Mouse (Mus musculus) WW6 (cell line): ENCODE measurements around the gene Pde4d.

Experiments
- DNase-seq: peaks from one replicate; pipeline ENCODE4 v3.0.0-alpha.2; 2013; ENCODE audit warnings: low read depth, low spot score

The Pde4d gene

DNA sequence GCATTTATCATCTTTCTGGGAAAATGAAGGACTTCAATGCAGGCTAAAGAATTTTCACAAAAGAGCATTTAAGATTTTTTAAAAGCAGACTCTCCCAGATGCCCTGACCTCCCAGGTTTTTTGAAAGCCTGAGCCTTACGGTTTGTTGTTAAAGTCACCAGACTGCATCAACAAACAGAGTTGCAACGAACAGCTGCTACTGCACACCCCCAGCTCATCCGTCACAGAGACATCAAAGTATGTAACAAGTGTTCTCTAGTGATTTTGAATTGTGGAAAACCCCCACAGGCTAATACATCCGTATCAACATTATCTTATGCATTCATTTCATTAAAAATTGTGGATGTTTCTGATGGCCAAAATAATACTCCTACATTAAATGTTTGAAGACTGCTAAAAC lies 841.2 kb downstream of the Pde4d start:
- no peak for DNase-seq

GRCm38 (mm10) chr13:109293011-109293410 lies 843.3 kb downstream of the Pde4d start:
- DNase-seq, result no peak

- DNase-seq, result no peak
These were observed 846.7 kb downstream of the Pde4d start for GRCm38 (mm10) chr13:109296347-109297037.

GRCm38 (mm10) chr13:109298852-109299251 lies 849.1 kb downstream of the Pde4d start:
- DNase-seq, result no peak

- DNase-seq, result no peak
These were observed 849.9 kb downstream of the Pde4d start for GRCm38 (mm10) chr13:109299511-109300250.

DNA sequence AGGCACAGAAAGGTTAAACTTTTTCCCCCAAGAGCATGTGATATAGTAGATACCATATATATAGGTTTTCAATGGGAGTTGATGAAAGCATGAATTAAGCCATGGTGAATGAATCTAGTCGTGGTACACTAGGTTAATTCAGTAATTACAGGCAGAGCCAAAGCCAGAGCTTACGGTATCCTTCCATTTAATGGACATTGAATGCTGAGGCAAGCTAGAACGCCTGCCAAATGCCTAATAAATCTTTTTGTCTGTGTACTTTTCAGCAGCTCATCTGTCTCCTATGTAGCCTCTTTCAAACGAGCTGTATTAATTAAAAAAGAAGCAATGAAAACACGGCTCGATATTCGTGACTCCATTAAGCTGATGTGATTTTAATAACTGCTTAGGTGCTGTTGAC lies 862.8 kb downstream of the Pde4d start:
- DNase-seq, result no peak

GRCm38 (mm10) chr13:109315608-109316007 lies 865.9 kb downstream of the Pde4d start:
- DNase-seq, result no peak

GRCm38 (mm10) chr13:109317644-109318043 lies 867.9 kb downstream of the Pde4d start:
- no peak for DNase-seq

GRCm38 (mm10) chr13:109318434-109318998 lies 868.8 kb downstream of the Pde4d start:
- DNase-seq, result no peak

- no peak for DNase-seq
These were observed 876.3 kb downstream of the Pde4d start for GRCm38 (mm10) chr13:109326061-109326460.

DNA sequence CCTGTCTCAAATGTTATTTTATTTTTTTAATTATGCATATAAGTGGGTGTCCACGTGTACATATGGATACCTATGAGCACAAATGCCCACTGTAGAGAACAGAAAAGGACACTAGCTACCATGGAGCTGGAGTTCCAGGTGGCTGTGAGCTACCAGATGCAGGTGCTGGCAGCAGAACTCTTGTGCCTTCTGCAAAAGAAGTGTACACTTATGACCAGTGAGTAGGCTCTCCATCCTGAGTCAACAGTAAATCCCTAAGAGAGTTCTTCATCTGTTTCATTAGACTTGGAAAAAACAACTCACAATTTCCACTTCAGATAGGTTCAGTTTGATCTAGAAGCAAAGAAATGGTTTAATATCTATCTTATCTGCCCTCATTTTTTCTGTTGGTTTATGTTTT lies 881.8 kb downstream of the Pde4d start:
- DNase-seq, result no peak

GRCm38 (mm10) chr13:109341902-109342301 lies 892.2 kb downstream of the Pde4d start:
- DNase-seq, result no peak

GRCm38 (mm10) chr13:109342469-109342868 lies 892.7 kb downstream of the Pde4d start:
- no peak for DNase-seq

- DNase-seq, result peak; percentile 48
These were observed 893.8 kb downstream of the Pde4d start for GRCm38 (mm10) chr13:109343596-109343995.

DNA sequence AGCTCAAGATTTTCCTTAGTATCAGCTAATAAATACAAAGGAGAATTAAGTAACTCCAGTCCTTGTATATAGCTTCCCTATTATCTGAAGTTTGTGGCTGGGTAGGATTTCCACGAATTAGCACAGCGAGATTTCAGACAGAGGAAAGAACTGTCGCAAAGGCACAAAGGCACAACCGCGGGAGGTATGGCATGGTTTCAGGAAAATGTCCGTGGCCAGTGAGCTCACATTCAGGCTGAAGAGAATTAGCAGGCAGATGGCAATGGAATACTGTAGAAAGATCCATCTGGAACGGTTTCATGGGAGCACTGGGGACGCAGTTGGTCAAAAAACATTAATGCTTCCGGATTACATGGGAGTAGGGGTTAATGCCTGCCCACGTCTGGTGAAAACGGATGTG lies 898.0 kb downstream of the Pde4d start:
- DNase-seq, result no peak

- no peak for DNase-seq
These were observed 898.6 kb downstream of the Pde4d start for GRCm38 (mm10) chr13:109348316-109348715.

DNA sequence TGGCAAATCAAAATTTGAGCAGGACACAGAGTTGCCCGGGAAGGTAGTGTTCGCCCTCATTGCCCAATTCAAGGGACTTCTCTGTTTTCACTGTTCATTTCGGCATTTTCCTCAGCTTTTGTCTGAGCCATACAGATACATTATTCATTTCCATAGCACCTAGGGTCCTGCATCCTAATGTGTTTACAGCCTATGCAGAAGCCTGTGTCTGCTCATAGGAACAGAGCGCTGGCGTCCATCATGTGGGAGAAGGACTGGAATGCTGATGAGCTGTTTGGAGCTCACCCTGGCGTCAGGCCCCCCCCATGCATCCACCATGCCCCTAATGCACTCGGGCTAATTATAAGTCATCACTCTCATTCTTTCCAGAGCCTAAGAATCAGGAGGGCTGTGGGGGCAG lies 900.4 kb downstream of the Pde4d start:
- no peak for DNase-seq

GRCm38 (mm10) chr13:109354017-109354416 lies 904.3 kb downstream of the Pde4d start:
- DNase-seq, result no peak

GRCm38 (mm10) chr13:109356252-109356651 lies 906.5 kb downstream of the Pde4d start:
- DNase-seq, result no peak

GRCm38 (mm10) chr13:109359994-109360393 lies 910.2 kb downstream of the Pde4d start:
- no peak for DNase-seq

DNA sequence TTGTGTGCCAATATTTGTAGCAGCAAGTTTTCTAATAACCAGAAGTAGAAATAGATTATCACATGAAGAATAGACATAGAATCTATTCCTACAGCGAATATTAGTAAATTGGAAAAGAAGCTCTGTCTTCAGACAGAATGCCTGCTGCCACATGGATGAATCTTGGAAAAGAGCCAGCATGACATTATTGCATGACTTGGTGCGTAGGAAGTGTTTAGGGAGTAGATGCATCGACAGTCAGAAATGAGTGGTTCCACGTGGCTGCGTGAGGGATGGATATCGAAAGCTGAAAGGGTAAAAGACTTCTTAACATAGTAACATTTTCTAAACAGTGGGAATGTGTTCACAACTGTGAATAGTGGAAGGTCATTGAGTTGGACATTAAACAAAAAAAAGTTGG lies 912.6 kb downstream of the Pde4d start:
- no peak for DNase-seq

- no peak for DNase-seq
These were observed 924.7 kb downstream of the Pde4d start for GRCm38 (mm10) chr13:109374465-109374864.

DNA sequence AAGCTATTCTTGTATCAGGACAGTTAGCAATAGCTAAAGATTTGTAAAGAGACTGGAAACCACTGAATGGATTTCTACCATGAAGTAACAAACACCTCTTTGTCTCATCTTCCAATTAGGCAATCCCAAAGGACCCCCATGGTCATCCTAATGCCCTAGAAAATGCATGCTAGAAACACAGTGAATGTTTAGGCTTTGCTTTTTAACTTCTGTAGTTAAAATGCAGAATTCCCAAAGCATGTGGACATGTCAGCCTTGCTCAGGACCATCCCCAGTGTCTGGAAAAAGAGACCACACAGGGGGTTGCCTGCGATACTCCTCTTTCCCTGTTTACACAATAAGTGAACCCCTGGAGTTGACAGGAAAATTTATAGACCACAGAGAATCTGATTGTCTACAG lies 926.9 kb downstream of the Pde4d start:
- no peak for DNase-seq
